Mouse (Mus musculus) stomach, embryonic 14.5 days (tissue): Measurements from ENCODE around the gene Pttg1. TPM values are rescaled to one million over a fixed set of nuclear protein-coding genes. Genes with fewer than 3 reads are reported as not detected.

Experiments used
- ATAC-seq: fragments of 200-750 bp; cut with Nextera tagmentation; 2 replicates; pipeline ENCODE4 v1.8.0; 2017; ENCODE audit warnings: low read depth, moderate TSS enrichment; ENCODE audit not compliant: insufficient number of reproducible peaks, insufficient read depth, low FRiP score
- H3K27ac ChIP-seq: fragments of 300-500 bp; sonication (generic); 2 replicates; pipeline ENCODE4 v1.5.1; 2014; ENCODE audit warnings: mild to moderate bottlenecking, low read length, moderate library complexity, mixed read lengths
- H3K27me3 ChIP-seq: fragments of 300-500 bp; sonication (generic); 2 replicates; pipeline ENCODE4 v1.6.1; 2014; ENCODE audit warnings: low read length, control low read depth, mixed read lengths; ENCODE audit not compliant: control insufficient read depth, insufficient read depth
- H3K36me3 ChIP-seq: fragments of 300-500 bp; sonication (generic); 2 replicates; pipeline ENCODE4 v1.6.1; 2014; ENCODE audit warnings: mild to moderate bottlenecking, control low read depth, low read length, moderate library complexity, mixed read lengths; ENCODE audit not compliant: control insufficient read depth, insufficient read depth
- H3K4me1 ChIP-seq: fragments of 300-500 bp; sonication (generic); 2 replicates; pipeline ENCODE4 v1.6.1; 2014; ENCODE audit warnings: low read length, control low read depth, mixed read lengths; ENCODE audit not compliant: control insufficient read depth, insufficient read depth
- H3K4me2 ChIP-seq: fragments of 300-500 bp; sonication (generic); replicated peaks from 2 replicates; pipeline ENCODE4 v1.6.1; 2014; ENCODE audit warnings: low read depth, low read length, control low read depth
- H3K4me3 ChIP-seq: fragments of 300-500 bp; sonication (generic); 2 replicates; pipeline ENCODE4 v1.5.1; 2014; ENCODE audit warnings: low read depth, low read length, control low read depth
- H3K9ac ChIP-seq: fragments of 300-500 bp; sonication (generic); replicated peaks from 2 replicates; pipeline ENCODE4 v1.6.1; 2014; ENCODE audit warnings: low read depth, mild to moderate bottlenecking, control low read depth, low read length, moderate library complexity, mixed read lengths
- H3K9me3 ChIP-seq: fragments of 300-500 bp; sonication (generic); 2 replicates; pipeline ENCODE4 v1.6.1; 2016; ENCODE audit warnings: low read depth, low read length, control low read depth; ENCODE audit not compliant: control insufficient read depth
- WGBS: fragments of 180-500 bp; shearing (Covaris S2); extraction: QIAGEN DNeasy Blood & Tissue Kit; methylation state at CpG from one replicate; pipeline ENCODE4 v1.1.7; 2014; 5-methylcytosine and 5-hydroxymethylcytosine counted together
- polyA plus RNA-seq: library from polyadenylated mRNA; unstranded; fragments of >200 nt; fragmentation: Nextera tagmentation; extraction: Ambion mirVana; gene quantifications from 2 replicates; pipeline ENCODE4 v1.2.1, GENCODE M21; 2014

Pttg1 gene
- polyA plus RNA-seq, 1 experiment from 2014 or later, result 74.9 TPM

DNA sequence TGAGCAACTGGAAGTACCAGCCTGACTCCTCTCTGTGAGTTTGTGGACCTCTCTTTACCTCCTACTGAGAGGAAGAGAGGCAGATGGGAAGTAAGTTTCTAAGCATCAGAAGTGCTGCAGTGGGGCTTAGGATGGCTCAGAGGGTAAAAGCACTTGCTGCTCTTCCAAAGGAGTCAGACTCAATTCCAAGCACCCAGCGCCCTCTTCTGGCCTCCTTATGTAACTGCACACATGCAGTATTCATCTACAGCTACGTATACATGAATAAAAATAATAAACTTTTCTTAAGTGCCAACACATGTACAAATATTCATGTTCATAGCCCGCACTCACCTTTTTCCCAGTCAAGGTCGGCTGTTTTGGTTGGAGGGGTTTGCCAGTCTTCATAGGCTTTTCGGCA lies 1.7 kb downstream of the Pttg1 start:
- ATAC-seq, result no peak
- no peak overlapping the region for H3K9ac ChIP-seq
- no peak overlapping the region for H3K4me2 ChIP-seq
- no peak overlapping the region for H3K4me3 ChIP-seq
- 0 out of 2 replicates have a peak, but pooled peaks cover 3% of the 10 kb centered on the region for H3K4me1 ChIP-seq
- no peak overlapping the region for H3K27ac ChIP-seq
- peaks cover 5% of the 10 kb centered on the region; the same call in 1 of the 2 replicates for H3K36me3 ChIP-seq
- no peaks in the 10 kb centered on the region for H3K9me3 ChIP-seq
- no peaks in the 10 kb centered on the region for H3K27me3 ChIP-seq
- 77% methylated on average over 5 of the region's 5 CpGs for WGBS

DNA sequence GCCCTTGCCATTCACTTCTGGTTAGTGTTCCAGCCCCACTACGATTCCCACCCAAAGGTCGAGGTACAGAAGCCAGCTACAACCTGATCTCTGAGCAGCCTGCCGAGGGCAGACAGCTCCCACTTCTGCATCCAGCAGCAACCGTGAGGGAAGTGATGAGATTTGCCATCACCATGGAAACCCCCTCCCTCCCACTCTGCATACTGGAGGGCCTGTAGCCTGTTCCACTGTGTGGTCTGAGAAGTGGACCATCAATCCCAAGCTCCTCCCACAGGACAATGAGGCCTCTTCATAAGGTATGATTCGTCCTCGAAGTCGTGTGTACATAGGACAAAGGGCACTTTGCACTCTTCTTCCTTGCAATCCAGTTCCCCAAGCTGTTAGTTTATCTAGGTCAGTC lies 8.8 kb downstream of the Pttg1 start:
- no peaks in the 10 kb centered on the region for H3K27me3 ChIP-seq
- 57% methylated on average over 7 of the region's 7 CpGs for WGBS
- no peak overlapping the region for H3K4me3 ChIP-seq
- H3K4me2 ChIP-seq, result no peak overlapping the region
- no peak overlapping the region for H3K9ac ChIP-seq
- H3K27ac ChIP-seq, result no peak overlapping the region
- no peak for ATAC-seq
- peaks cover 5% of the 10 kb centered on the region; the same call in 1 of the 2 replicates for H3K36me3 ChIP-seq
- H3K9me3 ChIP-seq, result no peaks in the 10 kb centered on the region
- H3K4me1 ChIP-seq, result no peaks in the 10 kb centered on the region

DNA sequence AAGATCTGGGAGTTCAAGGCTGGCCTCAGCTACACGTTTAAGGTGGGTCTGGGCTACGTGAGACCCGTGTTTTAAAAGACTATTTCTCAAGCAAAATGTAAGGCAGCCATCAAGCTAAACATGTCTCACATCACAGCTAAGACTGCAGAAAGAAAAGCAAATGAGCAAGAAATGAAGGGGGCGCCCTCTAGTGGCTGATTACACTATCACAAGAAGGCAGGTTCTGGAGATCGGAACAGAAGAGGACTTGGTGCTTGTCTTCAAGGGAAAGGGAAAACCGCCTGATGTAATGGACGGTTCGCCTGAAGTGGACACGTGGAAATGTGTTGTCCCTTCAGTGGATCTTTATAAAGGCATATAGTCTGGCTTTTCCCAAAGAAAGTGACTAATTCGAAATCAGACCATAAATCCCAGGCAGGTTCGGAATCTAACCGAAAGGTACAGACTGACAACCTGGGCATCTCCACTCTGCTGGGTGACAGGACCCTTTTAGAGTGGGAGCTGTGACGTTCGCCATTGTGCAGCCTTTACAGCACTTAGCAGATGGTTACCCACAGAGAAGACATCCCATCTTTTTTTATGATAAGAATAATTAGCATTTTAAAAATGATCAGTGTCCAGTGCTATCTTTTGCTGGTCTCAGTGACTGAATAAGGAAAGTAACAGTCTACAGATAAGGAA lies 13.1 kb downstream of the Pttg1 start:
- H3K9me3 ChIP-seq, result no peaks in the 10 kb centered on the region
- no peak overlapping the region for H3K4me2 ChIP-seq
- ATAC-seq, result no peak
- no peaks in the 10 kb centered on the region for H3K4me1 ChIP-seq
- no peak overlapping the region for H3K4me3 ChIP-seq
- H3K9ac ChIP-seq, result no peak overlapping the region
- no peaks in the 10 kb centered on the region for H3K27me3 ChIP-seq
- H3K36me3 ChIP-seq, result no peaks in the 10 kb centered on the region
- H3K27ac ChIP-seq, result no peak overlapping the region
- whole genome bisulfite sequencing, result 26% methylated on average over 14 of the region's 14 CpGs

DNA sequence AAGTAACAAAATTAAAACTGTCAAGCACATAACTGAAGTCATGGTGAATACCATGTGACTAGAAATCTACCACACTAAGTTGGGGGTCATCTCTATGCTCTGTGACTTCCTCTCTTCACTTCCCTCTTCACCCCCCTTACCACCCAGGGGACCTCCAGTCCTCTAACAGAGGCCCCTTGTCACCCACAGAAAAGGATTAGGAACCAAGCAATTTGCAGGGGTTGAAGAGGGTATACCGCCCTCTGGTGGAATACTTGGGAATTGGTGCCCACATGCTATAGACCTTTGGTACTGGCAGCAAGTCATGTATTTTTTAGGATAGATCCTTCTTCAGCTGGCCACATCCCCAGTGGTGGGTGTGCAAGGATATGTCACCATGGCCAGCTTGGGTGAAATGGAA lies 14.6 kb downstream of the Pttg1 start:
- Histone ChIP-seq H3K9me3 (no peaks in the 10 kb centered on the region), H3K27ac (no peak overlapping the region), H3K4me2 (no peak overlapping the region), H3K4me3 (no peak overlapping the region), H3K27me3 (no peaks in the 10 kb centered on the region), H3K9ac (no peak overlapping the region), H3K4me1 (no peaks in the 10 kb centered on the region), H3K36me3 (no peaks in the 10 kb centered on the region)
- WGBS, result 0% methylated on average over 1 of the region's 1 CpGs
- ATAC-seq, result peak; percentile 53; the same call in 1 of the 2 replicates

DNA sequence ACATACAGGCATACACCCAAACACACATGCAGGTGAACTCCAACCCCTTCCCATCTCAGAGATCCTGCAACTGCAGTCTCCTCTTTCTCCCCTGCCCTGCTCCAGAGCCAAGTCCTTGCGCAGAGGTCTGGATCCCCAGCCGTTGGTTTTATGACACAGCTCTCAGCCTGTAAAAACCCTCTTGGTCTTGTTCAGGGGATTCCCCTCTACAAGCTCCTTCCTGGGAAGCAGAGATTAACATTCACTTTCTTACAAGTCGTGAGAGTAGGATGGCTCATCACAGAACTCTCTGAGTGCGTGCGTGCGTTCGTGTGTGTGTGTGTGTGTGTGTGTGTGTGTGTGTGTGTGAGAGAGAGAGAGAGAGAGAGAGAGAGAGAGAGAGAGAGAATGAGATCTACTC lies 15.8 kb downstream of the Pttg1 start:
- Histone ChIP-seq H3K27me3 (no peaks in the 10 kb centered on the region), H3K9me3 (no peaks in the 10 kb centered on the region), H3K27ac (no peak overlapping the region), H3K9ac (no peak overlapping the region), H3K36me3 (no peaks in the 10 kb centered on the region), H3K4me3 (no peak overlapping the region), H3K4me1 (no peaks in the 10 kb centered on the region), H3K4me2 (no peak overlapping the region)
- ATAC-seq, result no peak
- 69% methylated on average over 7 of the region's 7 CpGs for WGBS

DNA sequence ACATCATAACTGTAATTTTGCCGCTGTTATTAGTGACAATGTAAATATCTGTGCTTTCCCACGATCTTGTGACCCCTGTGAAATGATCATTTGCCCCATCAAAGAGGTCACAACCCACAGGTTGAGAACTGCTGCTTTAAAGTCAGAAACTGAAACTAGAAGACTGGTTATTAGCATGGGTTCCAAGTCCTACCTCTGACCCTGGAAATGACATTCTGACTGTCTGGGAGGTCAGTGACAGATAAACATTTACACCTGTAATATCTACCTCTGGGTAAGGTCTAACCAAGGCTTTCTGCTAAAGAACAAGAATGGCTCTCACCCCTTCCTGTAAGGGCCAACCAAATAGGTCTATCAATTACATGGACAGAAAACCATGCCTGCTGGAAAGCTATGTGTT lies 17.2 kb downstream of the Pttg1 start:
- Histone ChIP-seq H3K27me3 (no peaks in the 10 kb centered on the region), H3K36me3 (no peaks in the 10 kb centered on the region), H3K9ac (no peak overlapping the region), H3K4me1 (no peaks in the 10 kb centered on the region), H3K4me3 (no peak overlapping the region), H3K27ac (no peak overlapping the region), H3K4me2 (no peak overlapping the region), H3K9me3 (peaks cover 3% of the 10 kb centered on the region; the same call in 1 of the 2 replicates)
- ATAC-seq, result no peak
- 83% methylated on average over 2 of the region's 2 CpGs for WGBS

DNA sequence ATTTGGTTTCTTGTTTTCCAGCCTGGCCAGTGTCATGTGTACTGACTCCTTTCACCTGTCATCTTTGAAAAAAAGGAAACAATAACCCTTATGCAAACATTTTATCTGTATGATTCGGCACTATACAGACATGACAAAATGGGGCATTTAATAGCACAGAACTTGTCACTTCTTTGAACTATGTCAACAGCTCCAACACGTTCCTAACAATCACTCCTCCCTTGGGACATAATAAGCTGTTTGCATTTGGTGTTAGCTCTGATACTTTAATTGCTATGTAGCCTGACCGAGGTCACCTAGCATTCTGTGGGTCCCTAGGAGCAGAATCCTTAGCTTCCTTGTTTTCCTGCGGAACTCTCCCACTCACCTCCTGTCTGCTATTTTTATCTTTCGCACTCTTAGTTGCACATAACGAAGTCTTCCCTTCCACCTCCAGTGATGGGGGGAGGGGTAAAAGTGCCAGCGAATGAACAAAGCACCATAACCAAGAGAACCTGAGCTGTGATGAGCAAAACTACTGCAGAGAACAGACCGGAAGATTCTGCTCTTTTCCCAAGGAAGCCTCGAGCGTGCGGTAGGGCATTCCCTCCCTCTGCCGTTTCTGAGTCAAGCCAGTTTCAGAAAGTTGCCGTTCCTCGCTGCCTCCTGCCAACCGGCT lies 21.8 kb downstream of the Pttg1 start:
- whole genome bisulfite sequencing, result 75% methylated on average over 15 of the region's 15 CpGs
- Histone ChIP-seq H3K4me2 (no peak overlapping the region), H3K4me3 (no peak overlapping the region), H3K9me3 (peaks cover 3% of the 10 kb centered on the region; the same call in 1 of the 2 replicates), H3K36me3 (no peaks in the 10 kb centered on the region), H3K27ac (no peak overlapping the region), H3K4me1 (no peaks in the 10 kb centered on the region), H3K9ac (no peak overlapping the region), H3K27me3 (no peaks in the 10 kb centered on the region)
- peak; percentile 80 for ATAC-seq

DNA sequence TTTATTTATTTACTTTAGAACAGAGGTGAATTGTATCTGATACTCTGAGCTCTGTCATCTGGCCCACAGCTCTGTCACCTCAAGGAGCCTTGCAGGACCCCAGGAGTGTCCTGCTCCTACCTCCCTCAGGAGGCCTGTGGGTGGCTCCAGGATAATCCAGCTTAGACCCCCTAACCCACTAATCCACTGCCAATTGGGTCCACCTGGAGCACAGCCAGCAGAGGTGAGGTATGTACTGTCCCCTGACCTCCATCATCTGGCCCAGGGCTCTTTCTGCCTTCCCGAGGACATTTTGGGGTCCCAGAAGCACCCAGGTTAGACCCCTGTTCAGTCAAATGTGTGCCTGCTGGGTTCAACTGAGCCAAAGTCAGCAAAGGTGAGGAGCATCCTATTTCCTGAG lies 25.9 kb downstream of the Pttg1 start:
- 95% methylated on average over 1 of the region's 1 CpGs for WGBS
- H3K4me1 ChIP-seq, result no peaks in the 10 kb centered on the region
- no peak overlapping the region for H3K9ac ChIP-seq
- H3K36me3 ChIP-seq, result no peaks in the 10 kb centered on the region
- peaks cover 3% of the 10 kb centered on the region; the same call in 1 of the 2 replicates for H3K9me3 ChIP-seq
- H3K4me2 ChIP-seq, result no peak overlapping the region
- H3K27me3 ChIP-seq, result no peaks in the 10 kb centered on the region
- ATAC-seq, result no peak
- no peak overlapping the region for H3K4me3 ChIP-seq
- no peak overlapping the region for H3K27ac ChIP-seq
